Mouse (Mus musculus) inflammation-experienced regulatory T-cells, adult 6 months (primary cell): ENCODE data around the gene Spocd1. TPM values are rescaled to one million over a fixed set of nuclear protein-coding genes. Genes with fewer than 3 reads are reported as not detected.
"Not testable (repeated sequence)": the region's sequence is repeated elsewhere in the genome, so short reads cannot be mapped to it uniquely, and the experiment has no call there.

Experiments used
- ATAC-seq: one replicate; pipeline ENCODE4 v1.8.0; 2017
- polyA plus RNA-seq, 3 experiments: library from polyadenylated mRNA; unstranded; fragments of 100-300 nt; shearing (Covaris generic); gene quantifications; one replicate each; pipeline ENCODE4 v1.2.1; 2017

Gene Spocd1
- polyA plus RNA-seq, result not detected

DNA sequence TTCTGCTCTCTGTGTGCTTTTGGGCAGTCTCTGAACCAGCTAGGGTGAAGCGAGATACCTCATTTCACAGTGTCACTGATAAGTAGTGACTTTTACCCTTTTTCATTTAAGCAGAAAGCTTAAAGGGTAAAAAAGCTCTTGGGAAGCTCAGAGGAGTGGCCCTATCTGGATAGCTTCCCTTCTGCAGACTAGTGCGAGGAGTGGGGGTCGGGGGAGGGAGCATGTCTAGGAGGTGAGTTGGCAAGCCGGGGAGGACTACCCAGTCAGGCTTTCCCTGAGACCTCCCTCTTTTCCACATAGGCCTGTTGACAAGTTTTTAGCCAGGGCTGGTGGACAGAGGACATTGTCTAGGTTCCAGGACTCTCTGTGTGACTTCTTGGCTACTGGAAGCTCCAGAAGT is at the start of gene Spocd1:
Gene Spocd1, plus strand, starts transcription at position 301 of the 400 bp plus-strand sequence.
- ATAC-seq, result no peak

DNA sequence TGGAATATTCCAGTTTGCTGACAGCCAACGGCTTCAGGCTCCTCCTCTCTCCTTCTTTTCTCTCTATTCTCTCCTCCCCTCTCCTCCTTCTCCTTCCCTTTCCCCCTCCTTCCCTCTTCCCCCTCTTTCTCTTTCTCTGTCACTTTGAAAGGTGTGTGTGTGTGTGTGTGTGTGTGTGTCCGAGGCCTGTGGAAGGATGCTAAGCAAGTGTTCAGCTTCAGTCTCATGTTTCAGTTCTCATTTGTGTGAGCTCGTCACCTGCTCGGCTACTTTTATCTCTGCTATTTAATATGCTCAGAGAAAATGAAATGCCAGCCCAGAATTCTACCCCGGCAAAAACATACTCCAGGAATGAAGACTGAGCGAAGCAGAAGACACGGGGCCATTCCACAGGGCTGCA is 48.4 kb upstream of the Spocd1 start:
- no peak for ATAC-seq

DNA sequence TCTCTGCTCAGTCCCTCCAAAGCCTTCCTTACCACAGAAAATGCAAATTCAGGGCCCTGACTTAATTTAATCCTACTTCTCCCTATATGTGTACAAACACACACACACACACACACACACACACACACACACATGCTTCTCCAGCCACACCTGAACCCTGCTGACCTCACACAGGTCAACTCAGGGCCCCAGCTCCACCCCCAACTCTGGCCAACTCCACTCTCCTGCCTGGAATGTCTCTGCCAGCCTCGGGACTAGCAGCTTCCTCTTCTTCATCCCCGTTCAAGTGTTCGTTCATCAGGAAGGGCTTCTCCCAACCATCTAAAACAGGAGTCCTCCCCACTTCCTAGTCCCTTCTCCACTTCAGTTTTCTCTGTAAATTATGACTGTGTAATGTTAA is 47.4 kb upstream of the Spocd1 start:
- no peak for ATAC-seq

DNA sequence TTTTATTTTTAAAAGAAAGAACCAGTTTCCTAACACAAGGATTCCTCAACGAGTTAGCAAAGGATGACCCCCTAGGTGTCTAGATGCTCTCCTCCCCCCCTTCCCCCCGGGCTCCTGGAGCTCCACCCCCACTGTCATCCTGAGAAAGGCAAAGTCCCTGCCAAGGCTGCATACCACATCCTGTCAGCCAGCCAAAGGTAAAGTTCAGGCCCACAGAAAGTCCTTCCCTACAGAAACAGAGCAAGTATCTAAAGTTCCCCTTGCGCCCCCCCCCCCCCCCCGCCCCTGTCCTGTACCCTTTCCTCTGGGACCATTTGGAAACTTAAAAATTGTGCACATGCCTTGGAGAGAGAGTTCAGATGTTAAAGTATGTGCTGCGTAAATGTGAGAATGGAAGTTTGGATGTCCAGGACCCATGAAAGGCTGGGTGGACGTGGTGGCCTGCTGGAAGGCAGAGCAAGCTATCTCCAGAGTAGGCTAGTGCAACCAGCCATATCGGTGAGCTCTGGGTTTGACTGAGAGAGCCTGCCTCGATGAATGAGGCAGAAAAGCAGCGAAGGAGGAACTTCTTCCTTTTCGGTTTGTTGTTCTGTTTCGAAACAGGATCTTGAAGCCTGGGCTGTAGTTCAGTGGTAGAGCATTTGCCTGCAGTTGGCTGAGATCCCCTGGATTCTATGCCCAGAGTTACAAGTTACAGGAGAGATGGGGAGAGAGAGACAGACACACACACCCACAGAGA is 46.3 kb upstream of the Spocd1 start:
- peak; percentile 87 for ATAC-seq

DNA sequence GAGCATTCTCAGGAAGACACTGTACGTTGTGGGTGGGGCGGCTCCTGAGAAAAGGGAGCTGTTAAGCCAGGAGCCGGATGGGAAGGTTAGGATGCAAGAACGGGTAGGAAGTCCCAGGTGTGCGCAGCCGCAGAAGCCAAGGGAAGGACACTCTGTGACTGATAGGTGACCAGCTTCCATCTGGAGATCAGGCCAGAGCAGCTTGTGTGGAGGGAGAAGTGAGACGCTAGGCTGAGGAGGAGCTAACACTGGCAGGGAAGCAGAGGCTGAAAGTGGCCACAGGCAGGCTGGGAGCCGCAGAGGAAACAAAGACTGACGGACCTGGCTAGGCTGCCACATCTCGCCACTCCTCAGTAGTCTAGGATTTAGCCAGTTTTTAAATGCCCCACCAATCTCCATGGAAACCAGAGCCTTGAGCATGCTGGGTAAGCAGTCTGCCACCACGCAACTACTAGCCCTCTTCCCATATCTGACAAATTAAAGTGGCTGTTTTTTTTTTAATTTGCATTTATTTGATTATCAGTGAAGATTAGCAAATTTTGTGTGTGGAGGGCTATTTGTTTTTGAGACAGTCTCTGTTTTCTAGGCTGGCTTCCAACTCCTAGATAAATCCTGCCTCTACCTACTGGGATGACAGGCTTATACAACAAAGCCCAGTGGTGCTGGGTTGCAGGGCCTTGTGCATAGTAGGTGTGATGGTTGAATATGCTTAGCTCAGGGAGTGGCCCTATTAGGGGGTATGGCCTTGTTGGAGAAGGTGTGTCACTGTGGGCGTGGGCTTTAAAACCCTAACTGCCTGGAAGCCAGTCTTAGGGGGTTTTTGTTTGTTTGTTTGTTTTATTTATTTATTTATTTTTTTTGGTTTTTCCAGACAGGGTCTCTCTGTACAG is 44.8 kb upstream of the Spocd1 start:
- no peak for ATAC-seq

DNA sequence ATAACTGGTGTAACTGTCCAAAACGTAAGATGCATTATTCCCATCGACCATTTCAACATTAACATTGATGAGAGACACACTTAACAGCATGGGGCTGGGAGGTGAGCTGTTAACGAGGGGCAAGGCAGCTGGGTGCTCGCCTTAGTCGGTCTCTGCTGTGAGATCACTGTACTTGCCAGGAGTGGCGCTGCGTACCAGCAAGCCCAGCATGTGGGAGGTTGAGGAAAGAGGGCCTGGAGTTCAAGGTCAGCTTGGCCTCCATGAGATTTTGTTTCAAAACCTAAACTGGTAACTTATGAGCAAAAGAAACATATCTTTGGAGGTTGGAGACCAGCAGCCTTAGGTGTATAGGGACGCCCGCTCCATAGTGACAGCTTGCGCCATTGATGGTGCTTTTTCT is 39.4 kb upstream of the Spocd1 start:
- no peak for ATAC-seq

DNA sequence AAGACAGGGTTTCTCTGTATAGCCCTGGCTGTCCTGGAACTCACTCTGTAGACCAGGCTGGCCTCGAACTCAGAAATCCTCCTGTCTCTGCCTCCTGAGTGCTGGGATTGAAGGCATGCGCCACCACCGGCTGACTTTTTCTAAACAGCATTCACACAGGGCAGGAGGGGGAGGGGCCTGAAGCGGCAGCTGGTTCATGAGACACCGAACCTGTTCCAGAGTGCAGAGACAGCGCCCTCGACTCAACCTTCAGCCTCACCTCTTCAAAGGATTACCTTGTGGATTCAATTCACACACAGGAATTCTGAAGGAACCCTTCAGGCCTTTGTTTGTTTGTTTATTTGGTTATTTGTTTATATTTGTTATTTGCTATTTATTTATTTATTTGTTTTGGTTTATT is 39.0 kb upstream of the Spocd1 start:
- no peak for ATAC-seq

DNA sequence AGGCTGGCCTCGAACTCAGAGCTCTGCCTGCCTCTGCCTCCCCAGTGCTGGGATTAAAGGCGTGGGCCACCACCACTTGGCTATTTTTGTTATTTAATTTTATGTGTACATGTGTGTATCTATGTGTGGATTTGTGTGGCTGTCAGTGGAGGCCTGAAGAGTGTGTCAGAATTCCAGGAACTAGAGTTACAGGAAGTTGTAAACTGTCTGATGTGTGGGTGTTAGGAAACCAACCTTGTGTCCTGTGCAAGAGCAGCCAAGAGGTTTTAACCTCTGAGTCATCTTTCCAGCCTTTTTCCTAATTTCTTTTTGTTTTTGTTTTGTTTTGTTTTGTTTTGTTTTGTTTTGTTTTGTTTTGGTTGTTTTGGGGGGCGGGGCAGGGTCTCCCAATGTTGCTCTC is 34.2 kb upstream of the Spocd1 start:
- no peak for ATAC-seq

DNA sequence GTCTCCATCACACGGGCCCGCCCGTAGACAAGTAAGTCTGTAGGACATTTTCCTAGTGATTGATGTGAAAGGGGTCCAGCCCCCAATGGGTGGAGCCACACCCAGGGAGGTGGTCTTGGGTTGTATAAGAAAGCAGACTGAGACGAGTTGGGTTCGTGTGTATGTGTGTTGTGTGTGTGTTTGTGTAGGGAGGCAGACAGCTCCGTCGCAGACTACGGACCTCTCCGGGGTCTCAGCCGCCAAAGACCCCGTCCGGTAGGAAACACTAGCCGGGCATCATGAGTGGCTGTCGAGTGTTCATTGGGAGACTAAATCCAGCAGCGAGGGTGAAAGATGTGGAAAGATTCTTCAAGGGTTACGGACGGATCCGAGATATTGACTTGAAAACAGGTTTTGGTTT is 30.2 kb upstream of the Spocd1 start:
- not testable (repeated sequence) for ATAC-seq

DNA sequence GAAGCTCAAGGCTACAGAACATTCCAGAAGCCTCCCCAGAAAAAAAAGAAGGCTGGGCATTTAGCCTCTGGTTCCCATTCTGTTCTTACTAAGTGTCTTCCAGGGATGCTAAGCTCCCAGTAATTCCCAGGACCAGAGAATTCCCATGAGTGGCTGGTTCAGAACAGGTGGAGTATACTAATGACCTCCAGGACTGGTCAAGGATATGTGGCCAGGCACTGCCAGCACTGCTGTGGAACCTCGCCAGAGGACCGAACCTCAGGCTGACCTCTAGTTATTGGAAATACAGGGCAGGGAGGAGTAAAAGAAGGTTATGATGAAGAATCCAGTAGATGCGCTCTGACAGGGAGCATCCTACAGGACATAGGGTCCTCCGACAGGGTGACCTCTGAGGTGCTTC is 26.7 kb upstream of the Spocd1 start:
- ATAC-seq, result no peak

DNA sequence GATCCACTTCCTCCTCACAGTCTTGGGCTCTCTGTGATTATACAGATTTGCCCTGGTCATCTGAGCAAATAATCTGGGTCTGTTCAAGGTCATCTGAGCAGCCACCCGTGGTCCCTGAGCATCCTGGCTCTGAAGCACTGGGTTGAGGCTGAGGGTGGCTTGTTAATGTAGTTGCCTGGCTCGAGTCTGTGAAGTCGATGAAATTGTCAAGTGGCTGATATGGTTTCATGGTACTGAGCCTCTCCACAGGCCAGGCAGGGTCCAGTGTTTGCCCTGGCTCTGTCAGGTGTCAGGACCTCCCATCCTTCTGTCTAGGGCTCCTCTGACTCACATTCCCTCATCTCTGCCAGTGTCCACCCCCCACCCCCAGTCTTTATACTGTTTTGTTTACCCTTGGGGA is 25.5 kb upstream of the Spocd1 start:
- ATAC-seq, result no peak

DNA sequence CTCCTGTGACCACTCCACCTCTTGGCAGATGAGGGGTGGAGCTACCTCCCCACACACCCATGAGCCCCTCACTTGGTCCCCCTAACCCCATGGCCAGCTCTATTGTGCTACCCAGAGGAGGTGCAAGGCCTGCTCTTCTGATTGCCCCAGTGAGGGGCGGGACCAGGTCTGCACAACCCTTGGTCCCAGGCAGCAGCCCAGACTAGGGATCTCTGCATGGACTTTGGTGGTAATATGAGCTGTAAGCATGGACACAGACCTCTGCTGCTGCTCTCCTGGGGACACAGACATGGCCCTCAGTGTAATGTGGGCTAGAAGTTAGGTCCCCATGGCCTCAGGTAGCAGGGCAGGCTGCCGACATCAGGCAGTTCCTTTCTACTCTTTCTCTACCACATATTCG is 24.0 kb upstream of the Spocd1 start:
- no peak for ATAC-seq

DNA sequence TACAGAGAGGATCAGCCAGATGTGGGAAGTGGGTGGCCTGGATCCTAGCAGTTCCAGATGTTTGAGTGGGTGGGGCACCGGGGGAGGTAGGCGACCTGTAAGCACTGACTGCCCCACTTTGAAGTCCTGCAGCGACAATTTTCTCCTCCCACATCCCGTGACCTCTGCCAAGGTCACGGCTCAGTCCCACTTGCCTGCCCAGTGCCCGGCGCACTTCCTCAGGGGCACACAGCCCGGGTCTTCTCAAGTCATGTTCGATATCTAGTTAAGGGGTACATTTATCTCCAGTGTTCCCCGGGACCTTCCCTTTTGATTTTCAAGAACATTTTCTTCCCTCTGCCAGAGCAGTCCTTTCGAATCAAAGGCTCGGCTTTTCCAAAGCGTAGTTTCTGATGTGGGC is 23.0 kb upstream of the Spocd1 start:
- no peak for ATAC-seq

DNA sequence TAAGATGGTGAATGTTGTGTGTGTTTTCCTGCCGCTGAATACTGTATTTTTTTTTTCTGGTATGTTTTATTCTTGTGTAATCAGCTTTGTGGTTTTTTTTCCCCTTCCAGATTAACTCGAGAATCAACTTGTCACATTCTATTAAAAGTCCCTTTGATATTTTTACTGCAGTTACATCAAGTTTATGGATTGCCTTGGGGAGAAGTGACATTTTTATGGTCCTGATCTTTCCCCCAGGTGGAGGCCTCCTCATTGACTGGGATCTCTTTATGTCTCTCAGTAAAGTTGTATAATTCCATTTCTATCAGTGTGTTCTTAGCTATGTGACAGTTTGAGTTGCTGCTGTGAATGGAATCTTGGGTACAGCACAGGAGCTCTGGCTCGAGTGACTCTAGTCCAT is 20.2 kb upstream of the Spocd1 start:
- no peak for ATAC-seq

DNA sequence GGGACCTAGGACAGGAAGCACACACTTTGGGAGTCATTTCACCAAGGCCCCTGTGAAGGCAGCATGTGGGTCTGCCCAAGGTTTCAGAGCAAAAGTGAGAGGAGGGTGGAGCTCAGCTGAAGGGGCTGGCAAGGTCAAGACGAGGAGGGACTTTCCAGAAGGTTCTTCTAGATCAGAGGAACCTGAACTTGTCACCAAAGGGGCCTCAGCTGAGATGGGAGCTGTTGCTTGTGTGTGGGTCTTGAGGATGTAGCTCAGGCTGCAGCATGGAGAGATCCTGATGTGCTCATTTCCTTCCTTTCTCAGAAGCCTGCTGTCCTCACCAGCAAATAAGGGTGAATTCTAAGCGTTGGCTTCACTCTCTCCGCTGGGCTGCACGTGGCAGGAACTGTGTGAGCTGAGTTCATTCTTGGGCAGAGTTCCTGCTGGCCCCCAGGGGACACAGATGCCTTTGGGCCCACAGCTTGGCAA is 19.8 kb upstream of the Spocd1 start:
- peak; percentile 32 for ATAC-seq

DNA sequence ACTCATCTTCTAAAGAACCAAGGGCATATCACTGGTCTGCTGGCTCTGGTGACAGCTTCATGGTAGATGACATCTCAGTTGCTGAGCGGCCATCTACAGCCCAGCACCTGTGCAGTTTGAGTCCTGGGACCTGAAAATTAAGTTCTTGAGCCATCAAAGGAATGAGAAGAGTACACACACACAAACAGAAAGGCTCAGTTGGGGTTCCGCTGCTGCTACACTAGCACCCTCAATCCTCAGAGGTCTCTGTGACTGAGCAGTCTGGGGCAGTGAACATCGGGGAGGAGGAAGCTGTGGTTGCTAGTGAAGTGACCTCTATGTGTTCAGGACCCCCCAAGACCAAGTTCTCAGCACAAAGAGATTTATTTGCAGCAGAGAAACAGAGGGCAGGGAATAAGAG is 16.1 kb upstream of the Spocd1 start:
- no peak for ATAC-seq

DNA sequence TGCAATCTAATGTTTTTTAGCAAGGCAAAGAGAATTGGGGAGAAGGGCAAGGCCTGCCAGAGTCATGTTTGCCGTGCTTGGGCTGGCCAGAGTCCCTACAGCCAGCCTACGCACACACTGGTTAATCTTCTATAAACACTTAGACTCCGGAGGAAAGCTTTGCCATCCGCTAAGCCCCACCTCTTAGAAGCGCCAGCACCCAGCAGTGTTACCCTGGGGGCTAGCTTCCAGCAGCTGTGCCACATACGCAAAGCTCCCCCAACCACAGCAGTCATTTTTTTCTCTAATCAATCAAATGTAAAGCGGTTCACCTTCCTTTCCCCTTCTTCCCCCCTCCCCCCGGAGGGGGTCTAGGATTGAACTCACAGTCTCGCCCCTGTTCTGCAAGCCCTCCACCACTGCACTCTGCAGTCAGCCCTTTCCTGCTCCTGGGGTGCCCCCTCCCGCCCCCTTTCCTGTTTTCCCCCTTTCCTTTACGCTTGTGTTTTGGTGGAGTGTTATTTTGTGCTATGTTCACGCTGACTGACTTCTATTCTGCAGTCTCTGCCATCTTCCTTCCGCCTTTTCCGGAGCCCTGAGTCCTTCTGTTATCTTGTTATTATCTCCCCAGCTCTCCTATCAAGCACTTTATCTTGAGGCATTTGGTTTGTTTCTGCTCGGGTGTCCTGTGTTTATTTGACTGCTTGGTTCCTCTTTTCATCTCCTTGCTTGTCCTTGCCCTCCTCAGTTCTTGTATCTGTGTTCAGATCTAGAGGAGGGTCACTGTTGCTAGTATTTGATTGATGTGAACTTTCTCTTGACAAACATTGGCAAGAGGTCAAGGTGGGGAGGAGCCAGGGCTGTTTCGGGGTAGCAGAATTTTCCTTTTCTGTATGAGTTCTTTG is 15.0 kb upstream of the Spocd1 start:
- peak; percentile 41 for ATAC-seq

DNA sequence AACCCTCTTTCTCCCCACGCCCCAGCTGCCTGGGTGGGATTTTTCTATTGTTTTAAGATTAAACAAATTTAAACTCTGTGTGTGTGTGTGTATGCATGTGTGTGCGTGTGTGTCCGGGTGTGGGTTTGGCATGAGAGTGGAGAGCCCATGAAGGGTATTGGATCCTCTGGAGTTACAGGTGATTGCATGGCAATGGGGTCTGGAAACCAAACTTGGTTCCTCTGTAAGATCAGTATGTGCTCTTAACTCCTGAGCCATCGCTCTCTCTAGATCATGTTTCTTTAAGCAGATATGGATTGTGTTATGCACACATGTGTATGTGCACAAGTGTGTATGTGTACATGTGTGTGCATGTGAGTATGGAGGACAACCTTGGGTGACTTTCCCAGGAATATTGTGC is 14.4 kb upstream of the Spocd1 start:
- no peak for ATAC-seq

DNA sequence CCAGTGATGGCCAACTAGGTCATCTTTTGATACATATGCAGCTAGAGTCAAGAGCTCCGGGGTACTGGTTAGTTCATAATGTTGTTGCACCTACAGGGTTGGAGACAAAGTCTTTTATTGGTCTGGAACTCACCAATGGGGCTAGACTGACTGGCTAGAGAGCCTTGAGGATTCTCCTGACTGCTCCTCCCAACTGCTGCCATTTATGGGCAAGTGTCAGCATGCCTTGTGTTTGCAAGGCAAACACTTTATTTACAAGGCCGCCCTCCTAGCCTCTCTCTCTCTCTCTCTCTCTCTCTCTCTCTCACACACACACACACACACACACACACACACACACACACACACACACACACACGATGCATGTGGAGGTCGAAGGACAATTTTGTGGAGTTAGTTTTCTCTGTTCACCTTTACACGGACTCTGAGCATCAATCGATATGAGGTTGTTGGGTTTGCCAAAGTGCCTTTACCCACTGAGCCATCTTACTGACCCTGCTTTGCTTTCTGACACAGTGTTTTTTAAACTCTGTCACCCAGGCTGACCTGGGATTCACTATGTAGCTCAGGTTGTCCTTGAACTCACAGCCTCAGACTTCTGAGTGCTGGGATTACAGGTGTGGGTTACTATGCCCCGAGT is 13.6 kb upstream of the Spocd1 start:
- no peak for ATAC-seq

DNA sequence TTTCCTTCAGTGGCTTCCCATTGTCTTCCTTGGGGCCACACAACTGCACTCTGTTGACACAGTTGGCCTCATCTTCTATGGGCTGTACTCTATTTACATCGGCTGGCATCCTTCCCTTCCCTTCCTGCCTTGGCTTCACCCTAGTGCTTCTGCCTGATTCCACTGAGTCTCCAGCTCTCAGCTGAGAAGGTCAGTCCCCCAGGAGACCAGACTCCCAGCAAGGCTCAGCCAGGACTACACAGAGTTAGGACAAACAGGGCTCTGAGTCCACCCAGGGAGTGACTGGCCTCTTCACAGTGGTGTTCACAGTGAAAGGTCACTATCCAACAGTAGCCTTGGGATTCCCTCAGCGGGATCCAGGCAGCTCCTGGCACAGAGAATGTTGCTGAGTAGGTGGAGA is 12.9 kb upstream of the Spocd1 start:
- no peak for ATAC-seq

DNA sequence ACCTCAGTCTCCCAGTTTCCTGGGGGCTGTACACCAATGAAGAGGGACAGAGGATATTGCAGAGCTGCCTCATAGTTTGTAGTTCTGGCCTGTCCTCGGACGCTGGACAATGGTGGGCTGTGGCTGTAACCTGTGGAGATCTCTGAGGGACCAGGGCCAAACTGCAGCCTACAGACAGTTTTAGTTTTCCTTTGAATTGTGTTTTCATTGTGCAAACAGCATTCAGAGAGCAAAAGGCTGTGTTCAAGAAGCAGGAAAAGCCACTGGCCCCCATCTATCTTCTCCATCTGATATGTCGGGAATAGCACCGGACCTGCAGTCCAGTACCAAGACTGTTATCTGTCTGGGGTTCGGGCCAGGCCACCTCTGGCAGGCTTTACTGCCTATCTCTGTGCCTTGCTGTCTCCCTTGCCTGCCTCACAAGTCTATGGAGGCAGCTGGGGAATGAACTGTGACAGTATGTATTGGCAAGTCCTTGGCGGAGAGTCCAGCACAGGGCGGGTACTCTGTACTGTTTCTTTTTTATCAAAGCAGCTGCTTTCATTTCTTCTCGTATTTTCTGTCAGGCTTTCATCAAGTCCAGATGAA is 11.9 kb upstream of the Spocd1 start:
- ATAC-seq, result no peak

DNA sequence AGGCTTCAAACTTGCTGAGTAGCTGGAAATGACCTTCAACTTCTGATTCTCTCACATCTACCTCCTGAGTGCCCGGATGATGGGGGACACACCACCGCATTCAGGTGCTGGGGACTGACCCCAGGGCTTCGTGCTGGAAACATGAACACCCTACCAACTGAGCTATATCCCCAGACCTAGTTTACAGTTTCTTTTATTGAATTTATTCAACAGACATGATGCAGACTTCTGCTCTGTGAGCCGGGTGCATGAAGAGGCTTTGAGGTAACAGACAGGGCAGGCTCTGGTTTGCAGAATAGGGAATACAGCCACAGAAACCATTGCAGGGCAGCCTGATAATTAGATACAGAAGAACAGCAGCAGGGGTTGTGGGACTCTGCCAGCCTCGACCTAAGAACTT is 10.6 kb upstream of the Spocd1 start:
- ATAC-seq, result no peak
